Mouse (Mus musculus): ENCODE measurements around the gene Klc1.

- TF ChIP-seq CTCF (IDR thresholded peaks at IDR 0.05; ENCODE audit: borderline replicate concordance, extremely low read depth, insufficient read depth, insufficient read length) = no peak
- no peak for TF ChIP-seq POLR2A (IDR thresholded peaks at IDR 0.05; ENCODE audit: borderline replicate concordance, extremely low read depth, insufficient read depth, insufficient read length, poor library complexity, severe bottlenecking)
Observed at GRCm38 (mm10) chr12:111734912-111735311, 23.7 kb upstream of the Klc1 start.

All from brain, embryonic 14.5 days (tissue).